Comparison of ENCODE assay signal across 13 mouse cellular contexts in genomic region chr12:27337482-27337881, GRCm38 (mm10). TPM values are rescaled to one million over a fixed set of nuclear protein-coding genes. Genes with fewer than 3 reads are reported as not detected.
DNase-seq lines count a peak whose midpoint lies in the region; ATAC-seq and TF ChIP-seq lines count a peak whose summit lies in the region.
"Had no signal": no experiment of that assay in that cellular context is flagged by ENCODE, and none has a peak within 500 bp of the region (broad histone marks: within the 10 kb centered on the region; RNA-seq: fewer than 3 reads in every experiment).

No protein-coding gene starts in this region.

- no peaks in the 10 kb centered on the region for H3K36me3 ChIP-seq in lung, embryonic 15.5 days
- peaks cover 2% of the 10 kb centered on the region; the same call in 1 of the 2 replicates for H3K36me3 ChIP-seq in limb, embryonic 11.5 days (ENCODE audit: control insufficient read depth, insufficient read depth, low read length)
- H3K36me3 ChIP-seq in neural tube, embryonic 14.5 days (ENCODE audit: control insufficient read depth, insufficient read depth, low read length): no peaks in the 10 kb centered on the region

- peaks cover 18% of the 10 kb centered on the region for H3K4me1 ChIP-seq in lung, embryonic 15.5 days
- H3K4me1 ChIP-seq in lung, adult 2 months (ENCODE audit: control insufficient read depth, insufficient read depth, low read length): peaks cover 3% of the 10 kb centered on the region; the same call in 1 of the 2 replicates
- peaks cover 2% of the 10 kb centered on the region; the same call in 1 of the 2 replicates for H3K4me1 ChIP-seq in limb, embryonic 11.5 days (ENCODE audit: control insufficient read depth, insufficient read depth, low read length)
- H3K4me1 ChIP-seq in neural tube, embryonic 14.5 days (ENCODE audit: control insufficient read depth, insufficient read depth, low read length): peaks cover 25% of the 10 kb centered on the region

- ATAC-seq in lung, embryonic 15.5 days (ENCODE audit: borderline replicate concordance, extremely low read depth, low FRiP score, low TSS enrichment): no peak
- no peak for ATAC-seq in limb, embryonic 11.5 days (ENCODE audit: insufficient number of reproducible peaks, low FRiP score, low TSS enrichment, low read depth)
- no peak for ATAC-seq in neural tube, embryonic 14.5 days (ENCODE audit: low read depth)

- 36% methylated on average over 1 of the region's 1 CpGs for WGBS in lung, embryonic 15.5 days
- 62% methylated on average over 1 of the region's 1 CpGs for WGBS in lung, adult 2 months
- WGBS in limb, embryonic 11.5 days: 49% methylated on average over 1 of the region's 1 CpGs
- 15% methylated on average over 1 of the region's 1 CpGs for WGBS in neural tube, embryonic 14.5 days

- no peaks in the 10 kb centered on the region for H3K9me3 ChIP-seq in lung, embryonic 15.5 days
- no peaks in the 10 kb centered on the region for H3K9me3 ChIP-seq in limb, embryonic 11.5 days (ENCODE audit: control insufficient read depth, low read length)
- no peaks in the 10 kb centered on the region for H3K9me3 ChIP-seq in neural tube, embryonic 14.5 days (ENCODE audit: control insufficient read depth, low read length)

- TF ChIP-seq CTCF in lung, adult 2 months (IDR thresholded peaks at IDR 0.05; ENCODE audit: insufficient read depth, low read length): no peak

- no peaks in the 10 kb centered on the region for H3K27me3 ChIP-seq in lung, embryonic 15.5 days
- H3K27me3 ChIP-seq in limb, embryonic 11.5 days (ENCODE audit: control insufficient read depth, insufficient read depth, low read length): no peaks in the 10 kb centered on the region
- no peaks in the 10 kb centered on the region for H3K27me3 ChIP-seq in neural tube, embryonic 14.5 days (ENCODE audit: control insufficient read depth, insufficient read depth, low read length)

- no peak for TF ChIP-seq POLR2A in lung, adult 2 months (IDR thresholded peaks at IDR 0.05; ENCODE audit: borderline replicate concordance, extremely low read depth, low read depth, low read length)

- H3K9ac ChIP-seq in lung, embryonic 15.5 days: no peak overlapping the region
- peak overlapping the region; percentile 99 for H3K9ac ChIP-seq in limb, embryonic 11.5 days (ENCODE audit: low read length)
- H3K9ac ChIP-seq in neural tube, embryonic 14.5 days (replicated peaks; ENCODE audit: low read depth, low read length): peak overlapping the region; percentile 97

- H3K4me3 ChIP-seq in lung, embryonic 15.5 days: peak overlapping the region; percentile 76; the same call in 1 of the 2 replicates
- H3K4me3 ChIP-seq in lung, adult 2 months (replicated peaks; ENCODE audit: extremely low read depth, low read depth, low read length): no peak overlapping the region
- H3K4me3 ChIP-seq in limb, embryonic 11.5 days (ENCODE audit: low read depth, low read length): peak overlapping the region; percentile 96
- peak overlapping the region; percentile 75 for H3K4me3 ChIP-seq in neural tube, embryonic 14.5 days (ENCODE audit: low read depth, low read length)

- DNase-seq in embryo, embryonic 11 days: peak; percentile 11
- DNase-seq in embryo, embryonic 10 days (ENCODE audit: low spot score): no peak
- DNase-seq in lung, adult 2 months: no peak
- DNase-seq in limb, embryonic 11.5 days (ENCODE audit: low spot score): no peak
- no peak for DNase-seq in cerebellum, postnatal 36 days
- DNase-seq in adrenal gland, postnatal 4 days (ENCODE audit: low spot score in 2 of 2): no peak
- DNase-seq: adrenal gland, postnatal 10 days; cerebellum, adult 2 months; layer of hippocampus, postnatal 36 days had no signal

- H3K4me2 ChIP-seq in lung, embryonic 15.5 days: peak overlapping the region; percentile 92
- H3K4me2 ChIP-seq in limb, embryonic 11.5 days (ENCODE audit: low read depth, severe bottlenecking): peak overlapping the region; percentile 64
- peak overlapping the region; percentile 49 for H3K4me2 ChIP-seq in neural tube, embryonic 14.5 days (ENCODE audit: low read depth, low read length)

- no peak overlapping the region for H3K27ac ChIP-seq in lung, embryonic 15.5 days
- H3K27ac ChIP-seq in limb, embryonic 11.5 days (replicated peaks; ENCODE audit: low read depth, low read length): no peak overlapping the region
- H3K27ac ChIP-seq in neural tube, embryonic 14.5 days (ENCODE audit: low read depth, low read length): peak overlapping the region; percentile 93; the same call in 1 of the 2 replicates

RNA-seq across cellular contexts. Expression of gene Sox11, which starts 4.9 kb away (rescaled TPM):
- 33.2 and 34.9 TPM in 2 replicates for polyA plus RNA-seq in lung, embryonic 15.5 days (2015; fragmentation: Nextera tagmentation; extraction: Ambion mirVana)
- polyA plus RNA-seq in lung, adult 2 months (2012; rRNA removed): 5.4 and 5.9 TPM in 2 replicates
- polyA plus RNA-seq in limb, embryonic 11.5 days (2014; fragmentation: Nextera tagmentation; extraction: Ambion mirVana): 349 and 356 TPM in 2 replicates
- polyA plus RNA-seq in neural tube, embryonic 14.5 days (2014; fragmentation: Nextera tagmentation; extraction: Ambion mirVana): 323 and 410 TPM in 2 replicates
- 1 to 10 TPM; 5.5 to 9.5 TPM for total RNA-seq in adrenal gland, postnatal 4 days (2021)
- total RNA-seq: hematopoietic stem cell, adult 5-6 weeks; MEL had no signal
